Mouse (Mus musculus): ENCODE measurements around the gene Cd93.

The Cd93 gene

GRCm38 (mm10) chr2:148442172-148442571 is 1.2 kb downstream of the Cd93 start:
- no peak for DNase-seq (ENCODE audit: low read depth, low spot score)

GRCm38 (mm10) chr2:148441421-148441820 is 1.9 kb downstream of the Cd93 start:
- no peak for DNase-seq (ENCODE audit: low read depth, low spot score)

- DNase-seq (ENCODE audit: low read depth, low spot score), result no peak
These were observed 3.6 kb downstream of the Cd93 start for GRCm38 (mm10) chr2:148439691-148440276.

GRCm38 (mm10) chr2:148436285-148436684 is 7.1 kb downstream of the Cd93 start:
- DNase-seq (ENCODE audit: low read depth, low spot score), result no peak

- DNase-seq (ENCODE audit: low read depth, low spot score), result no peak
These were observed 11.0 kb downstream of the Cd93 start for GRCm38 (mm10) chr2:148432346-148432745.

GRCm38 (mm10) chr2:148430941-148431340 is 12.4 kb downstream of the Cd93 start:
- DNase-seq (ENCODE audit: low read depth, low spot score), result no peak

GRCm38 (mm10) chr2:148429001-148429505 is 14.3 kb downstream of the Cd93 start:
- no peak for DNase-seq (ENCODE audit: low read depth, low spot score)

GRCm38 (mm10) chr2:148428523-148428922 is 14.8 kb downstream of the Cd93 start:
- no peak for DNase-seq (ENCODE audit: low read depth, low spot score)

GRCm38 (mm10) chr2:148427553-148427952 is 15.8 kb downstream of the Cd93 start:
- no peak for DNase-seq (ENCODE audit: low read depth, low spot score)

- no peak for DNase-seq (ENCODE audit: low read depth, low spot score)
These were observed 17.5 kb downstream of the Cd93 start for GRCm38 (mm10) chr2:148425709-148426382.

- DNase-seq (ENCODE audit: low read depth, low spot score), result no peak
These were observed 21.7 kb downstream of the Cd93 start for GRCm38 (mm10) chr2:148421706-148422105.

GRCm38 (mm10) chr2:148421112-148421511 is 22.3 kb downstream of the Cd93 start:
- DNase-seq (ENCODE audit: low read depth, low spot score), result no peak

GRCm38 (mm10) chr2:148419776-148420175 is 23.6 kb downstream of the Cd93 start:
- no peak for DNase-seq (ENCODE audit: low read depth, low spot score)

GRCm38 (mm10) chr2:148419151-148419550 is 24.2 kb downstream of the Cd93 start:
- no peak for DNase-seq (ENCODE audit: low read depth, low spot score)

- DNase-seq (ENCODE audit: low read depth, low spot score), result no peak
These were observed 33.5 kb downstream of the Cd93 start for GRCm38 (mm10) chr2:148409821-148410220.

GRCm38 (mm10) chr2:148409141-148409540 is 34.2 kb downstream of the Cd93 start:
- no peak for DNase-seq (ENCODE audit: low read depth, low spot score)

- DNase-seq (ENCODE audit: low read depth, low spot score), result no peak
These were observed 34.6 kb downstream of the Cd93 start for GRCm38 (mm10) chr2:148408761-148409120.

- DNase-seq (ENCODE audit: low read depth, low spot score), result no peak
These were observed 35.2 kb downstream of the Cd93 start, which contains the start of gene Thbd for GRCm38 (mm10) chr2:148407870-148408760. Gene Thbd, minus strand, starts transcription at chr2:148408188.

- no peak for DNase-seq (ENCODE audit: low read depth, low spot score)
These were observed 36.1 kb downstream of the Cd93 start for GRCm38 (mm10) chr2:148406971-148407869.

- DNase-seq (ENCODE audit: low read depth, low spot score), result no peak
These were observed 37.0 kb downstream of the Cd93 start for GRCm38 (mm10) chr2:148406160-148406970.

Data from c-Kit-negative CD71-positive TER-119-positive erythroid progenitor cells, embryonic 14.5 days (primary cell).